27 mouse cellular contexts compared by ENCODE assay signal in genomic region chr3:105506592-105506991, GRCm38 (mm10). TPM values are rescaled to one million over a fixed set of nuclear protein-coding genes. Genes with fewer than 3 reads are reported as not detected.
DNase-seq lines count a peak whose midpoint lies in the region; ATAC-seq and TF ChIP-seq lines count a peak whose summit lies in the region.
"Had no signal": no experiment of that assay in that cellular context is flagged by ENCODE, and none has a peak within 500 bp of the region (broad histone marks: within the 10 kb centered on the region; RNA-seq: fewer than 3 reads in every experiment).

No protein-coding gene starts in this region.

- no peak for TF ChIP-seq CTCF in layer of hippocampus, adult 2 months (conservative IDR thresholded peaks at IDR 0.05)

- 0 out of 2 replicates have a peak, but pooled peaks have one; percentile 36 for ATAC-seq in forebrain, embryonic 13.5 days
- ATAC-seq in forebrain, embryonic 16.5 days, result peak; percentile 52
- ATAC-seq in midbrain, embryonic 15.5 days (replicated peaks), result peak; percentile 21; the same call in 1 of the 2 replicates
- ATAC-seq in frontal cortex, adult (ENCODE audit: low TSS enrichment), result no peak
- ATAC-seq: intestine, postnatal 0 days had no signal

- no peak overlapping the region for H3K9ac ChIP-seq in forebrain, embryonic 13.5 days
- 0 out of 2 replicates have a peak overlapping the region, but pooled peaks have one; percentile 8 for H3K9ac ChIP-seq in forebrain, embryonic 16.5 days (replicated peaks; ENCODE audit: low read depth, low read length)
- H3K9ac ChIP-seq in midbrain, embryonic 15.5 days, result no peak overlapping the region
- H3K9ac ChIP-seq: embryonic facial prominence, embryonic 13.5 days; heart, embryonic 15.5 days; limb, embryonic 12.5 days; liver, embryonic 15.5 days; lung, embryonic 14.5 days; neural tube, embryonic 12.5 days had no signal

- no peaks in the 10 kb centered on the region for H3K27me3 ChIP-seq in forebrain, embryonic 13.5 days
- H3K27me3 ChIP-seq in forebrain, embryonic 16.5 days (replicated peaks; ENCODE audit: control insufficient read depth, insufficient read depth, low read length), result no peaks in the 10 kb centered on the region
- no peaks in the 10 kb centered on the region for H3K27me3 ChIP-seq in midbrain, embryonic 15.5 days (replicated peaks)
- H3K27me3 ChIP-seq: limb, embryonic 12.5 days; liver, embryonic 15.5 days; neural tube, embryonic 12.5 days had no signal

- H3K36me3 ChIP-seq in forebrain, embryonic 13.5 days (ENCODE audit: poor library complexity, severe bottlenecking), result no peaks in the 10 kb centered on the region
- no peaks in the 10 kb centered on the region for H3K36me3 ChIP-seq in forebrain, embryonic 16.5 days (ENCODE audit: control insufficient read depth, insufficient read depth)
- no peaks in the 10 kb centered on the region for H3K36me3 ChIP-seq in midbrain, embryonic 15.5 days (replicated peaks)
- H3K36me3 ChIP-seq: embryonic facial prominence, embryonic 13.5 days; heart, embryonic 10.5 days; heart, embryonic 15.5 days; limb, embryonic 12.5 days; liver, embryonic 15.5 days; neural tube, embryonic 12.5 days had no signal

- no peaks in the 10 kb centered on the region for H3K9me3 ChIP-seq in forebrain, embryonic 13.5 days (replicated peaks)
- no peaks in the 10 kb centered on the region for H3K9me3 ChIP-seq in forebrain, embryonic 16.5 days (ENCODE audit: control insufficient read depth, low read length)
- H3K9me3 ChIP-seq in midbrain, embryonic 15.5 days, result no peaks in the 10 kb centered on the region
- H3K9me3 ChIP-seq: embryonic facial prominence, embryonic 13.5 days; heart, embryonic 10.5 days; heart, embryonic 15.5 days; limb, embryonic 12.5 days; liver, embryonic 15.5 days; neural tube, embryonic 12.5 days had no signal

- H3K4me2 ChIP-seq in forebrain, embryonic 13.5 days, result no peak overlapping the region
- no peak overlapping the region for H3K4me2 ChIP-seq in forebrain, embryonic 16.5 days (ENCODE audit: low read length)
- H3K4me2 ChIP-seq in midbrain, embryonic 15.5 days, result no peak overlapping the region
- H3K4me2 ChIP-seq: embryonic facial prominence, embryonic 13.5 days; heart, embryonic 15.5 days; limb, embryonic 12.5 days; liver, embryonic 15.5 days; lung, embryonic 14.5 days; neural tube, embryonic 12.5 days had no signal

- H3K27ac ChIP-seq in layer of hippocampus, adult 2 months, result peak overlapping the region; percentile 60
- peak overlapping the region; percentile 77 for H3K27ac ChIP-seq in forebrain, embryonic 13.5 days
- H3K27ac ChIP-seq in forebrain, embryonic 16.5 days (ENCODE audit: low read length), result peak overlapping the region; percentile 78
- H3K27ac ChIP-seq in midbrain, embryonic 15.5 days, result 0 out of 2 replicates have a peak overlapping the region, but pooled peaks have one; percentile 34
- H3K27ac ChIP-seq: embryonic facial prominence, embryonic 13.5 days; heart, embryonic 10.5 days; heart, embryonic 15.5 days; limb, embryonic 12.5 days; liver, embryonic 15.5 days; neural tube, embryonic 12.5 days had no signal

- peaks cover 31% of the 10 kb centered on the region for H3K4me1 ChIP-seq in forebrain, embryonic 13.5 days
- H3K4me1 ChIP-seq in forebrain, embryonic 16.5 days (replicated peaks; ENCODE audit: control insufficient read depth, insufficient read depth, low read length), result peaks cover 22% of the 10 kb centered on the region
- H3K4me1 ChIP-seq in midbrain, embryonic 15.5 days, result peaks cover 21% of the 10 kb centered on the region
- H3K4me1 ChIP-seq: embryonic facial prominence, embryonic 13.5 days; limb, embryonic 12.5 days; liver, embryonic 15.5 days had no signal

- WGBS in forebrain, embryonic 13.5 days, result 66% methylated on average over 4 of the region's 4 CpGs
- WGBS in forebrain, embryonic 16.5 days, result 34% methylated on average over 4 of the region's 4 CpGs
- 74% methylated on average over 4 of the region's 4 CpGs for WGBS in midbrain, embryonic 15.5 days

- no peak overlapping the region for H3K4me3 ChIP-seq in layer of hippocampus, adult 2 months
- H3K4me3 ChIP-seq in forebrain, embryonic 13.5 days, result no peak overlapping the region
- no peak overlapping the region for H3K4me3 ChIP-seq in forebrain, embryonic 16.5 days (replicated peaks; ENCODE audit: low read length)
- no peak overlapping the region for H3K4me3 ChIP-seq in midbrain, embryonic 15.5 days
- H3K4me3 ChIP-seq: embryonic facial prominence, embryonic 13.5 days; heart, embryonic 10.5 days; heart, embryonic 15.5 days; left cerebral cortex, adult 2 months; limb, embryonic 12.5 days; liver, embryonic 15.5 days; neural tube, embryonic 12.5 days had no signal

- no peak for DNase-seq in layer of hippocampus, adult 2 months (ENCODE audit: low spot score in 2 of 2)
- no peak for DNase-seq in layer of hippocampus, postnatal 14 days (ENCODE audit: low spot score in 2 of 2)
- no peak for DNase-seq in right cerebral cortex, adult 18-20 months
- DNase-seq: adrenal gland, adult 2 months; B cell, adult 2 months; cerebellum, adult 11 months; cerebellum, adult 9-11 months; embryo, embryonic 11 days; gastrocnemius, postnatal 25 days; heart, adult 11 months; kidney, adult 9 months; kidney, postnatal 10 days; lung, embryonic 14.5 days; lung, postnatal 14 days; thymus, postnatal 4 days had no signal

RNA-seq across cellular contexts. Expression of gene Kcnd3, which starts 54.5 kb away (rescaled TPM):
- 10 to 100 TPM; 60.2 to 64.9 TPM for total RNA-seq in layer of hippocampus, adult 2 months (2021)
- total RNA-seq in layer of hippocampus, postnatal 14 days (2021), result 10 to 100 TPM; 46.4 to 49.8 TPM
- polyA plus RNA-seq in forebrain, embryonic 13.5 days (2015; fragmentation: Nextera tagmentation; extraction: Ambion mirVana), result 5.3 and 5.6 TPM in 2 replicates
- 7.6 and 8.6 TPM in 2 replicates for polyA plus RNA-seq in forebrain, embryonic 16.5 days (2015; fragmentation: Nextera tagmentation; extraction: Ambion mirVana)
- 12.5 and 12.8 TPM in 2 replicates for polyA plus RNA-seq in midbrain, embryonic 15.5 days (2015; fragmentation: Nextera tagmentation; extraction: Ambion mirVana)
